Mouse (Mus musculus) layer of hippocampus, adult 6 months (tissue): ENCODE data around the gene Prr32. TPM values are rescaled to one million over a fixed set of nuclear protein-coding genes. Genes with fewer than 3 reads are reported as not detected.

ENCODE experiments used
- long read RNA-seq, 2 experiments: library from polyadenylated mRNA; unstranded; transcript quantifications; one replicate each; pipeline ENCODE4 v2.0.0; 2019 to 2020
- polyA plus RNA-seq: library from polyadenylated mRNA; unstranded; fragments of <200 nt; fragmentation: Nextera tagmentation; gene quantifications from 2 replicates; pipeline ENCODE4 v1.2.3, GENCODE M21; 2021

Gene Prr32
- polyA plus RNA-seq: 0.16 and 13.5 TPM in 2 replicates
- long read RNA-seq, experiment 1: 0 reads
- long read RNA-seq, experiment 2, partial matches to known transcripts: 0 of 1 reads
- long read RNA-seq, experiment 2, other reads (novel, unspliced or antisense): 0 of 1 reads

GRCm38 (mm10) chrX:45090604-45091003, at the start of gene Prr32:
TSS of gene Prr32 (plus strand) at chrX:45090904.

